Mouse (Mus musculus): Measurements from ENCODE around the gene Rhox7b. TPM values are rescaled to one million over a fixed set of nuclear protein-coding genes. Genes with fewer than 3 reads are reported as not detected.
"Not testable (repeated sequence)": the region's sequence is repeated elsewhere in the genome, so short reads cannot be mapped to it uniquely, and the experiment has no call there.

Rhox7b gene
- not detected for total RNA-seq (2021)
- long read RNA-seq, experiment 1, result 0 reads
- long read RNA-seq, experiment 2, result 0 reads

- not testable (repeated sequence) for DNase-seq (ENCODE audit: low spot score in 2 of 2)
Measured at GRCm38 (mm10) chrX:37897132-37897531, at the start of gene Rhox7b. Gene Rhox7b (minus strand): TSS chrX:37897232.

- no peak for DNase-seq (ENCODE audit: low spot score in 2 of 2)
Measured at GRCm38 (mm10) chrX:37916311-37916710, 19.3 kb upstream of the Rhox7b start.

- DNase-seq (ENCODE audit: low spot score in 2 of 2), result no peak
Measured at GRCm38 (mm10) chrX:37908581-37908980, 11.5 kb upstream of the Rhox7b start.

- no peak for DNase-seq (ENCODE audit: low spot score in 2 of 2)
Measured at GRCm38 (mm10) chrX:37903727-37904126, 6.7 kb upstream of the Rhox7b start.

GRCm38 (mm10) chrX:37901670-37902069 lies 4.6 kb upstream of the Rhox7b start, which contains the start of gene Rhox9:
Gene Rhox9 (minus strand): TSS chrX:37901770.
- DNase-seq (ENCODE audit: low spot score in 2 of 2), result not testable (repeated sequence)

GRCm38 (mm10) chrX:37878844-37879243 lies 18.2 kb downstream of the Rhox7b start, which contains the start of gene Rhox8:
Gene Rhox8 (minus strand): TSS chrX:37878944.
- DNase-seq (ENCODE audit: low spot score in 2 of 2), result no peak

GRCm38 (mm10) chrX:37871641-37872040 lies 25.4 kb downstream of the Rhox7b start:
- DNase-seq (ENCODE audit: low spot score in 2 of 2), result no peak

Other genes with a start within 250 kb of the Rhox7b start
- not detected for gene Rhox4g, start 245.9 kb downstream of the Rhox7b start, total RNA-seq (2021)
- not detected for gene Rhox3h, start 228.5 kb downstream of the Rhox7b start, total RNA-seq (2021)
- gene Rhox2h, start 224.0 kb downstream of the Rhox7b start, total RNA-seq (2021), result not detected
- not detected for gene Rhox5, start 92.4 kb downstream of the Rhox7b start, total RNA-seq (2021)
- gene Rhox6, start 70.3 kb downstream of the Rhox7b start, total RNA-seq (2021), result not detected
- gene Rhox7a, start 65.5 kb downstream of the Rhox7b start, total RNA-seq (2021), result not detected
- gene Rhox8, start 18.3 kb downstream of the Rhox7b start, total RNA-seq (2021), result not detected
- gene Rhox9, start 4.5 kb upstream of the Rhox7b start, total RNA-seq (2021), result not detected
- not detected for gene Btg1-ps1, start 121.6 kb upstream of the Rhox7b start, total RNA-seq (2021)
- not detected for gene Btg1-ps2, start 145.9 kb upstream of the Rhox7b start, total RNA-seq (2021)
- not detected for gene Rhox10, start 169.2 kb upstream of the Rhox7b start, total RNA-seq (2021)
- gene Rhox11, start 187.9 kb upstream of the Rhox7b start, total RNA-seq (2021), result not detected
- gene Rhox12, start 213.7 kb upstream of the Rhox7b start, total RNA-seq (2021), result not detected
- gene Rhox13, start 224.0 kb upstream of the Rhox7b start, total RNA-seq (2021), result not detected

Measured in left cerebral cortex, adult 18-20 months (tissue).